Mouse (Mus musculus) testis, adult 2 months (tissue): ENCODE data around the gene Marc2.

Experiments
- CTCF ChIP-seq: fragments of 200-500 bp; IDR thresholded peaks from 2 replicates; pipeline ENCODE4 v1.5.1; 2012; ENCODE audit warnings: low read depth, mild to moderate bottlenecking, inconsistent platforms, low read length, moderate library complexity; ENCODE audit not compliant: control insufficient read depth, insufficient read depth, insufficient replicate concordance
- POLR2A ChIP-seq: fragments of 200-500 bp; IDR thresholded peaks from 2 replicates; pipeline ENCODE4 v1.6.1; 2012; ENCODE audit warnings: low read depth, mild to moderate bottlenecking, inconsistent platforms, low read length, moderate library complexity; ENCODE audit not compliant: control insufficient read depth

DNA sequence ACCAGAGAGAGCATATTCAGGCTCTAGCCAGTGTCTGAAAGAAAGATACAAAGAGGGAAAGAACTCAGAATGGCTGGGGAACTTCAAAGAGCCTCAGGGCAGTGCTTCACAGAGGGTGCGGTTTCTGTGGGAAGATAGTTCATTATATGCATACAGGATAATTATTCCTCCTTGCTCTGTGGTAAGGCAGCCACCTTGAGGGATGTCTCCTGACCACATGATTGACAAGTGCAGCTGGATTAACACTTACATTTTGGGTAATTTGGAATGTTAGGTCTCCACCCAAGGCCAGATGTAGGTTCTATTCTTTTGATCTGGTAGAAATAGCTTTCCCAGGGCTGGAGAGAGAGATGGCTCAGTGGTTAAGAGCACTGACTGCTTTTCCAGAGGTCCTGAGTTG, 39.9 kb upstream of the Marc2 start:
- TF ChIP-seq CTCF (no peak), POLR2A (no peak)
